Mouse (Mus musculus) induced T-regulatory cell, adult 2 months (primary cell): ENCODE measurements around the gene Gm9903.

Source experiments
- DNase-seq: peaks from one replicate; pipeline ENCODE4 v3.0.0-alpha.2; 2012; ENCODE audit warnings: low read depth

Gm9903 gene

DNA sequence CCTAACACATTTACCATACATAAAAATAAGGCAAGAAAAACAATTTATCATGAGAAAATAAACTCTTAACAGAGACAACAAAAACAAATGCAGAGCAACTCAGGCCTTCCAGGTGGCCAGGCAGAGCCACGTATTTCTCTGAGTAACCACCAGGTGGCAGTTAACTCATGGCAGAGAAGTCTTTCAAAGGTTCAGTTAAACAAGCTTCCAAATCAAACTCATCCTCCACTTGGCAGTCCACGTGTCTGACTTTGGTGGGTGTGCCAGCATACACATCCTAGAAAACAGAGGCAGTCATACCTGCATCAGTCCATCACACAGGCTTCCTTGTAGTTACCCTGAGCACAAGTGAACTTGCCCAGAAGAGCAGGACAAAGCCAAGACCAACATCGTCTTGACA lies 10.9 kb downstream of the Gm9903 start:
- peak; percentile 73 for DNase-seq

- no peak for DNase-seq
Measured at GRCm38 (mm10) chr5:33651017-33651416, 21.3 kb downstream of the Gm9903 start.

GRCm38 (mm10) chr5:33651541-33651920 lies 21.8 kb downstream of the Gm9903 start:
- peak; percentile 73 for DNase-seq

DNA sequence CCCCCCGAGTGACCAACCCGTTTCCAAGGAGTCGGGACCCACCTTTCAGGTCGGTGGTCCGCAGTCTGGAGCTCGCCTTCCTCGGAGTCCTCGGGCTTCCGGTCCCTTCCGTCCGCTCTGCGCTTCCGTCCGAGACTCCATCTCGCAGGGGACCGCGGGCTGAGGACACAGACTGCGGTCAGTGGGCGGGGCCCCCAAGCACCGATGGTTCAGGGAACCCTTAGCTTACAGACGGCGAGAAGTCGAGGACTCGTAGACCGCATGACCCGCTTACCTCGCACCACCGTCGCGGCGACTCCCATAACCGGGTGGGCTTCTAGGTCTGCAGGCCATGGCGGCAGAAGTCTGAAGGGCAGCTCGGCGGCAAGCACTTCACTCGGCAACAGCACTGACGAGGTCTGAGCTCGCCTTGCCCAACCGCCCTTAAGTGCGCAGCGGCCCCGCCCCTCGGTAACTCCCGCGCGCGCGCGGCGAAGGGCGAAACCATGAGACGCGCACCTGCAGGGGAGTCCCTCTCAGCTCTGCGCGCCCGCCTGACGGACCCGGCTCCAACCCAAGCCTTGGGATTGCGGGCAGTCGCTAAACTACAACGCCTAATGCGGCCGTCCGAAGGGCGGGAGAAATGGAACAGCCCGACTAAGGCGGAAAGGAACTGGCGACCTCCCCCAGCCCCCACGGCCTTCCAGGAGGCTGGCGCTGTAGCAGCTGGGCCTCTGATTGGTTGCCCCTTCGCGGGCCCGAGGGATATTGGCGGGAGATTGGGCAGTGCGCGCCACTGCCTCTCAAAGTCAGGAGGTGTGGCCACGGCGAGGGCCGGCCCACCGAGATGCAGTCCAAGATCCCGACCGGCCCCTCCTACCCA lies 22.4 kb downstream of the Gm9903 start, which contains the start of gene Slbp:
TSS of gene Slbp (minus strand) at position 654 of the 862 bp plus-strand sequence.
- peak; percentile 96 for DNase-seq

GRCm38 (mm10) chr5:33652783-33653173 lies 23.1 kb downstream of the Gm9903 start:
- DNase-seq = no peak

GRCm38 (mm10) chr5:33654424-33654823 lies 24.7 kb downstream of the Gm9903 start:
- no peak for DNase-seq

DNA sequence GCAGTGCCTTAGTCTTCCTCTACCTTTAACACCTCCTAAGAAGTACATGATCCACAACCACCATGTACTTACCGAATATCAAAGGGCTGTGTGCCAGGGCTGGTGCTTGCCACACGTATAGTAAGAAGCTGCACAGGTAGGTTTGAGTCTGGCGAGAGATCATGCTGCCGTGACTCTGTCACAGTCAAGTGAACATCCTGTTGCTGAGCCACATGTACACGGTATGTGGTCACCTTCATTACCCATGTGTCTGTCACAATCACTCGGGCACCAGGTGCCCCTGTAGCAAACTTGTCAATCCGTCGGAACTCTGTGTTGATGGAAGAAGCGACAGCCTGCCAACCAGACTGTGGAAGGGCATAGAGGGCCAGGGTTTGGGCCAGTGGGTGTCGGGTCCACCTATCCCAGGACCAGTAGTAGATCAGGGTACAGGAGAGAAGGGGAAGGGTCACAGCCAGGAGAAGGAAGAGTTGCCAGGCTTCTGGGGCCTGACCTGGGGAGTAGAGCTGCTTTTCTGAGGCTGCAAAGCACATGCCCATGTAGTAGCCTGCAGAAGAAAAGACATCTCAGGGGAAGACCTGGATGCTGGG lies 25.6 kb downstream of the Gm9903 start:
- no peak for DNase-seq

- no peak for DNase-seq
Measured at GRCm38 (mm10) chr5:33656739-33657138, 27.0 kb downstream of the Gm9903 start.

DNA sequence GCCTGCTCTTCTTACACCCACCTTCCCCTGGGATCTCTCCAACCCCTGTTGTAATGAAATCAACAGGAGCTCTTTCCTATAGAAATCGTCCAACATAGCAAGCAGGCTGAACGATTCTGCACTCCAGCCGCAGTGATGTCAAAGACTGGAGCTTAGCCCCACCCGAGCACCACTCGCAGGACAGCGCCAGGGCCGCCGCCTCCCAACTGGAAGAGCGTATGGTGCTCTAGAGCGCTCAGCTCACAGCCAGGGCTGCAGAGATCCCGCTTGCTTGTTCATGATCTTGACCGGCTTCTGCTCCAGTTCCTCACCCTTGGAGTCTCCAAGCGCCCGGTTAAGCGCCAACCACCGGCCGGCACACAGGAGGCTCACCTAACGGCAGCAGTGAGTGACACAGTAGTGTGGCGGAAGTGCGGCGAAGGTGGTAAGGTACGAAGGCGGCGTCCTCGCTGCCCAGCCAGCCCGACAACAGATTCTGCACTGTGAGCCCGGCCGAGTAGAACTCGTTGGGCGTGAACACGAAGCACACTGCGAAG lies 27.6 kb downstream of the Gm9903 start:
- peak; percentile 91 for DNase-seq

GRCm38 (mm10) chr5:33657787-33658663 lies 28.3 kb downstream of the Gm9903 start, which contains the start of the genes Tacc3 and Tmem129:
TSS of gene Tacc3 (plus strand) at chr5:33658128.
TSS of gene Tmem129 (minus strand) at chr5:33658416.
- peak; percentile 98 for DNase-seq

GRCm38 (mm10) chr5:33658664-33659050 lies 28.9 kb downstream of the Gm9903 start:
- no peak for DNase-seq

- DNase-seq = peak; percentile 68
Measured at GRCm38 (mm10) chr5:33668223-33668622, 38.5 kb downstream of the Gm9903 start.

DNA sequence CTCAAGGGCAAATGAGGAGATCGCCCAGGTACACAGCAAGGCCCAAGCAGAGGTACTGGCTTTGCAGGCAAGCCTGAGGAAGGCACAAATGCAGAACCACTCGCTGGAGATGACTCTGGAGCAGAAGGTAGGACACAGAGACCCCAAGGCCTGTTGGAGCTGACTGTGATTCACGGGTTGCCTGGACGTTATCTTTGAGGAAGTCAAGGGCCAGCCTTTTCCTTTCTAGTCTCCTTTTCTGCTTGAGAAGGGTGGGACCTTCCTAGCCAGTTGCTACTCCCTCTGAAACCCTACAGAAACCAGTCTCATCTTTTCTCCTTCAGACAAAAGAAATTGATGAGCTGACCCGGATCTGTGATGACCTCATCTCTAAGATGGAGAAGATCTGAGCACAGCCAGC lies 41.9 kb downstream of the Gm9903 start:
- no peak for DNase-seq

DNA sequence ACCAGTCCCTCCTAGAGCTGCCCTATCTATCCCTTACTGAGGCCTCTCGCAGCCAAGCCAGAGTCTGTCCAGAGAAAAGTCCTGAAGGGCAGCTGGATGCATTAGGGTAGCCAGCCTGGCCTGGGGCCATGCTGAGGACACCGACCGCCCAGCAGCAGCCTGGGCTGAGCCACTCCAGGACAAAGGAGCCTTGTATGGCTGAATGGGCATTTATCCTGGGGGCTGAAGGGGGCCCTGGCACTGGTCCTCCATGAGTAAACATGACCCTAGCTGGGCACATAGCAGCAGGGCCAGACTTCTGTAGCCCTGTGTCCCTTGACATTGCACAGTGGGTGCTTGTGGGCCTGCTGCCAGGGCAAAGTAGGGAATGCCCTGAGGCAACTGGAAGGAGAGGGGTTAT lies 44.7 kb downstream of the Gm9903 start:
- no peak for DNase-seq

- peak; percentile 50 for DNase-seq
Measured at GRCm38 (mm10) chr5:33675964-33676363, 46.2 kb downstream of the Gm9903 start.

GRCm38 (mm10) chr5:33678244-33678643 lies 48.5 kb downstream of the Gm9903 start:
- no peak for DNase-seq

- no peak for DNase-seq
Measured at GRCm38 (mm10) chr5:33681044-33681443, 51.3 kb downstream of the Gm9903 start.
